Mouse (Mus musculus) stomach, postnatal 0 days (tissue): ENCODE measurements at regions not wholly inside any gene's neighbourhood (a gene's known extent, or its start where the extent isn't known, plus 50 kb on each side); places are given as distances from the start of the nearest gene placed in this dataset.

Source experiments
- CTCF ChIP-seq: IDR thresholded peaks from 2 replicates; pipeline ENCODE4 v1.5.1; 2016; ENCODE audit warnings: antibody characterized with exemption, low read depth, mild to moderate bottlenecking, moderate library complexity
- EP300 ChIP-seq: optimal IDR thresholded peaks from 2 replicates; pipeline ENCODE3; 2016; ENCODE audit warnings: antibody characterized with exemption

- no peak for TF ChIP-seq CTCF
- no peak for TF ChIP-seq EP300
These were observed 514.7 kb upstream of the Ddx18 start for GRCm38 (mm10) chr1:122082481-122082880.
